Mouse (Mus musculus): Measurements from ENCODE around the gene Pltp. TPM values are rescaled to one million over a fixed set of nuclear protein-coding genes. Genes with fewer than 3 reads are reported as not detected.
A peak's percentile ranks its signal among the peaks of the same experiment; 100 is the strongest.

Pltp gene
- polyA plus RNA-seq, 1 experiment from 2014 or later = 24.9 TPM

DNA sequence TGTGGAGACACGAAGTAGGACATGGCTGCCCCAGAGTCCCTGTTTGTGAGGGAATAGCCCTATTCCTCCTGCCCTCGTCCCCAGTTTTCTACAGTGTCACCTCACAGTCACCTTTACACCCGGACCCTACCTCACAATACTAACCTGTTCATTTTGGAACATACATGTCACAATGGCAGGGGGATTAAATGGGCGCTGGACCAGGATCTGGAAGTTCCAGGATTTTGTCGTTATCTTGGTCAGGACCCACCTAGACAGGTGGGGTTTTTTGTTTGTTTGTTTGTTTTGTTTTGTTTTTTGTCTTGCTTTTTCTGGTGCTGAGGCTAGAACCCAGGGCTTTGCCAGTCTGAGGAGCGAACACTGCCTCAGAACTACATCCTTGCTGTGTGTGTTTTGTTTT, 29.1 kb downstream of the Pltp start, which contains the start of gene Spata25:
Spata25 (minus strand) TSS at position 101 of the 400 bp plus-strand sequence.
- 85% methylated on average over 6 of the region's 6 CpGs for WGBS

GRCm38 (mm10) chr2:164827146-164827850, 30.2 kb downstream of the Pltp start:
- H3K9me3 ChIP-seq (replicated peaks) = no peaks in the 10 kb centered on the region
- peaks cover 10% of the 10 kb centered on the region for H3K4me1 ChIP-seq
- H3K36me3 ChIP-seq = peaks cover 47% of the 10 kb centered on the region
- DNase-seq (ENCODE audit: low spot score) = no peak
- no peak overlapping the region for H3K27ac ChIP-seq
- 89% methylated on average over 16 of the region's 16 CpGs for WGBS
- H3K27me3 ChIP-seq (ENCODE audit: low read depth, poor library complexity, severe bottlenecking) = no peaks in the 10 kb centered on the region
- no peak overlapping the region; the same call in 1 of the 2 replicates for H3K4me3 ChIP-seq

More for the DNA sequence above, 29.1 kb downstream of the Pltp start, which contains the start of gene Spata25:
- Histone ChIP-seq H3K4me3 (no peak within 1 kb of the TSS; the same call in 1 of the 2 replicates), H3K36me3 (peaks cover 47% of the 10 kb centered on the region), H3K9me3 (replicated peaks) (no peaks in the 10 kb centered on the region), H3K4me1 (peaks cover 17% of the 10 kb centered on the region), H3K27me3 (ENCODE audit: low read depth, poor library complexity, severe bottlenecking) (no peaks in the 10 kb centered on the region), H3K27ac (no peak within 1 kb of the TSS)
- no peak for DNase-seq (ENCODE audit: low spot score)

- no peak overlapping the region for H3K27ac ChIP-seq
- no peaks in the 10 kb centered on the region for H3K9me3 ChIP-seq (replicated peaks)
- H3K4me1 ChIP-seq = peaks cover 12% of the 10 kb centered on the region
- no peak overlapping the region for H3K4me3 ChIP-seq
- no peak for DNase-seq (ENCODE audit: low spot score)
- no peaks in the 10 kb centered on the region for H3K27me3 ChIP-seq (ENCODE audit: low read depth, poor library complexity, severe bottlenecking)
- WGBS = 95% methylated on average over 17 of the region's 17 CpGs
- H3K36me3 ChIP-seq = peaks cover 61% of the 10 kb centered on the region
Observed at GRCm38 (mm10) chr2:164825521-164825920, 32.0 kb downstream of the Pltp start.

- 97% methylated on average over 4 of the region's 4 CpGs for WGBS
- Histone ChIP-seq H3K9me3 (replicated peaks) (no peaks in the 10 kb centered on the region), H3K27me3 (ENCODE audit: low read depth, poor library complexity, severe bottlenecking) (no peaks in the 10 kb centered on the region), H3K36me3 (peaks cover 67% of the 10 kb centered on the region), H3K4me3 (peak overlapping the region; percentile 85; the same call in 1 of the 2 replicates), H3K27ac (no peak overlapping the region), H3K4me1 (peaks cover 12% of the 10 kb centered on the region)
- DNase-seq (ENCODE audit: low spot score) = no peak
Observed at GRCm38 (mm10) chr2:164823969-164824368, 33.5 kb downstream of the Pltp start.

DNA sequence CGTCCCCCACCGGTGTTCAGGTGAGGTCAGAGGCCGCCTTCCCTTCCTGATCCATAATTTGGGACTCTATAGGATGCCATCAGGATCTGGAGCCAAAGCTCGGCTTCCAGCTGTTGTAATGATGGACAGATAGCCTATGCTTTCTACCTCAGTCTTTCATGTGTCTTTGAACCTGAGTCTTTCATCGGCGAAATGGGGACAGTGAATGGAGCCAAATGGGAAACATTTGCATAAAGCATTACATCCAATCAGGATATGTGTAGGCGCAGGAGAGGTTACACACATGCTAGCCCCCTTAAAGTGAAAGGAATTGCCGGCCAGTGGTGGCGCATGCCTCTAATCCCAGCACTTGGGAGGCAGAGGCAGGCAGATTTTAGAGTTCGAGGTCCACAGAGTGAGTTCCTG, 34.3 kb downstream of the Pltp start:
- peak overlapping the region; percentile 85 for H3K27ac ChIP-seq
- peak overlapping the region; percentile 85 for H3K4me3 ChIP-seq
- DNase-seq (ENCODE audit: low spot score) = no peak
- H3K27me3 ChIP-seq (ENCODE audit: low read depth, poor library complexity, severe bottlenecking) = no peaks in the 10 kb centered on the region
- H3K36me3 ChIP-seq = peaks cover 60% of the 10 kb centered on the region
- H3K9me3 ChIP-seq (replicated peaks) = no peaks in the 10 kb centered on the region
- WGBS = 4% methylated on average over 10 of the region's 10 CpGs
- H3K4me1 ChIP-seq = peaks cover 12% of the 10 kb centered on the region

- Histone ChIP-seq H3K27me3 (ENCODE audit: low read depth, poor library complexity, severe bottlenecking) (no peaks in the 10 kb centered on the region), H3K36me3 (peaks cover 56% of the 10 kb centered on the region), H3K4me1 (peaks cover 12% of the 10 kb centered on the region), H3K27ac (peak within 1 kb of the TSS; percentile 85), H3K9me3 (replicated peaks) (no peaks in the 10 kb centered on the region), H3K4me3 (peak within 1 kb of the TSS; percentile 85)
- WGBS = 1% methylated on average over 32 of the region's 32 CpGs
- DNase-seq (ENCODE audit: low spot score) = peak; percentile 98
Observed at GRCm38 (mm10) chr2:164822636-164823165, 34.8 kb downstream of the Pltp start, which contains the start of gene Zswim1. TSS of gene Zswim1 (plus strand) at chr2:164822686.

DNA sequence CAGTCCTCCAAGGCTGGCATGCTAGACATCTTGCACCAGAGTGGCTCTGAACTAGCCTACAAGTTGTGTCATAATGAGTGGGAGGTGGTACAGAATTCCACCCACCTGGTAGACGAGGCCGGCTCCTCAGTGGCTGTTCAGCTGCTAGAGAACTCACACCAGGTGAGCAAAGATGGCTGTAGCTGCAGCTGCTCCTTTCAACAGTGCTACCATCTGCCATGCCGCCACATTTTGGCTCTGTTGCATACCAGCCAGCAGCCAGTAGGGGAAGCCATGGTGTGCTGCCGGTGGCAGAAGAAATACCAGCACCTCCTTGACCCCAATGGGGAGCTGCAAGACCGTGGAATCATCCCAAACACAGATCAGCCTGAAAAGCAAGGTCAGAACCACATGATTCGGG, 36.5 kb downstream of the Pltp start:
- H3K36me3 ChIP-seq = peaks cover 39% of the 10 kb centered on the region
- no peaks in the 10 kb centered on the region for H3K9me3 ChIP-seq (replicated peaks)
- no peak overlapping the region for H3K27ac ChIP-seq
- WGBS = 85% methylated on average over 6 of the region's 6 CpGs
- H3K4me1 ChIP-seq = peaks cover 12% of the 10 kb centered on the region
- H3K4me3 ChIP-seq = no peak overlapping the region
- no peak for DNase-seq (ENCODE audit: low spot score)
- no peaks in the 10 kb centered on the region for H3K27me3 ChIP-seq (ENCODE audit: low read depth, poor library complexity, severe bottlenecking)

DNA sequence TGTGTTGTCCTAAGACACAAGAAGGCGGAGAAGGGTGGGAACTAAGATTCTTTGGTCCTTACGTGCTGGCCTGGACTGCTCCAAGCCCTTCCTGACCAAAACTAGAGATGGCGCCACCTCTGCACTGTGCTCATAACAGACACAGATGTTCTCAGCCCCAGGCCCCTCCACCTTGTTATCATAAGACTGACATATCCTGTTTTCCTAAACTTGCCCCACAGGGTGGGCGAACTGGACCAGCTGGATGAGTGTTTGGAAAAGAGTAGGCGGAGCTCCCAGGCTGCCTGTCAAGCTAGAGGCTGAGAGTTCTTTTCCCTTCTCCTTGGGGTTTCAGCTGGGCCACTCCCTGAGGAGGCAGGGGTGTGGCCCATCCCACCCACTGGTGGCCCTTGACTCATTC, 39.8 kb downstream of the Pltp start:
- Histone ChIP-seq H3K36me3 (peaks cover 22% of the 10 kb centered on the region), H3K27ac (no peak overlapping the region), H3K4me1 (peaks cover 6% of the 10 kb centered on the region), H3K27me3 (ENCODE audit: low read depth, poor library complexity, severe bottlenecking) (no peaks in the 10 kb centered on the region), H3K4me3 (no peak overlapping the region), H3K9me3 (replicated peaks) (no peaks in the 10 kb centered on the region)
- no peak for DNase-seq (ENCODE audit: low spot score)
- WGBS = 76% methylated on average over 5 of the region's 5 CpGs

- 92% methylated on average over 6 of the region's 6 CpGs for WGBS
Observed at GRCm38 (mm10) chr2:164817206-164817605, 40.3 kb downstream of the Pltp start.

GRCm38 (mm10) chr2:164815821-164816220, 41.7 kb downstream of the Pltp start:
- Histone ChIP-seq H3K4me3 (no peak overlapping the region), H3K9me3 (replicated peaks) (no peaks in the 10 kb centered on the region), H3K27me3 (ENCODE audit: low read depth, poor library complexity, severe bottlenecking) (no peaks in the 10 kb centered on the region), H3K4me1 (no peaks in the 10 kb centered on the region), H3K27ac (no peak overlapping the region), H3K36me3 (peaks cover 14% of the 10 kb centered on the region)
- WGBS = 92% methylated on average over 8 of the region's 8 CpGs
- no peak for DNase-seq (ENCODE audit: low spot score)

More at GRCm38 (mm10) chr2:164817206-164817605, 40.3 kb downstream of the Pltp start:
- peaks cover 24% of the 10 kb centered on the region for H3K36me3 ChIP-seq
- no peaks in the 10 kb centered on the region for H3K27me3 ChIP-seq (ENCODE audit: low read depth, poor library complexity, severe bottlenecking)
- H3K4me1 ChIP-seq = peaks cover 1% of the 10 kb centered on the region
- H3K9me3 ChIP-seq (replicated peaks) = no peaks in the 10 kb centered on the region
- no peak overlapping the region for H3K27ac ChIP-seq
- no peak for DNase-seq (ENCODE audit: low spot score)
- no peak overlapping the region for H3K4me3 ChIP-seq

GRCm38 (mm10) chr2:164815348-164815747, 42.2 kb downstream of the Pltp start:
- whole genome bisulfite sequencing = 90% methylated on average over 5 of the region's 5 CpGs
- Histone ChIP-seq H3K27ac (no peak overlapping the region), H3K36me3 (peaks cover 9% of the 10 kb centered on the region), H3K27me3 (ENCODE audit: low read depth, poor library complexity, severe bottlenecking) (no peaks in the 10 kb centered on the region), H3K4me1 (no peaks in the 10 kb centered on the region), H3K9me3 (replicated peaks) (no peaks in the 10 kb centered on the region), H3K4me3 (no peak overlapping the region)
- DNase-seq (ENCODE audit: low spot score) = no peak

- Histone ChIP-seq H3K9me3 (replicated peaks) (no peaks in the 10 kb centered on the region), H3K36me3 (peaks cover 15% of the 10 kb centered on the region), H3K27ac (no peak overlapping the region), H3K4me1 (no peaks in the 10 kb centered on the region), H3K4me3 (no peak overlapping the region), H3K27me3 (ENCODE audit: low read depth, poor library complexity, severe bottlenecking) (no peaks in the 10 kb centered on the region)
- DNase-seq (ENCODE audit: low spot score) = no peak
- WGBS = 75% methylated on average over 2 of the region's 2 CpGs
Observed at GRCm38 (mm10) chr2:164813557-164813956, 44.0 kb downstream of the Pltp start.

- Histone ChIP-seq H3K4me1 (peaks cover 20% of the 10 kb centered on the region), H3K27ac (no peak overlapping the region), H3K4me3 (no peak overlapping the region), H3K9me3 (replicated peaks) (no peaks in the 10 kb centered on the region), H3K27me3 (ENCODE audit: low read depth, poor library complexity, severe bottlenecking) (no peaks in the 10 kb centered on the region), H3K36me3 (peaks cover 27% of the 10 kb centered on the region)
- 85% methylated on average over 7 of the region's 7 CpGs for WGBS
- no peak for DNase-seq (ENCODE audit: low spot score)
Observed at GRCm38 (mm10) chr2:164806614-164807013, 50.9 kb downstream of the Pltp start.
